Mouse (Mus musculus): ENCODE measurements around the gene Slc50a1. TPM values are rescaled to one million over a fixed set of nuclear protein-coding genes. Genes with fewer than 3 reads are reported as not detected.
A peak's percentile ranks its signal among the peaks of the same experiment; 100 is the strongest.

Gene Slc50a1
- total RNA-seq, 2 experiments from 2014 or later: 17.3 to 21.3 TPM

DNA sequence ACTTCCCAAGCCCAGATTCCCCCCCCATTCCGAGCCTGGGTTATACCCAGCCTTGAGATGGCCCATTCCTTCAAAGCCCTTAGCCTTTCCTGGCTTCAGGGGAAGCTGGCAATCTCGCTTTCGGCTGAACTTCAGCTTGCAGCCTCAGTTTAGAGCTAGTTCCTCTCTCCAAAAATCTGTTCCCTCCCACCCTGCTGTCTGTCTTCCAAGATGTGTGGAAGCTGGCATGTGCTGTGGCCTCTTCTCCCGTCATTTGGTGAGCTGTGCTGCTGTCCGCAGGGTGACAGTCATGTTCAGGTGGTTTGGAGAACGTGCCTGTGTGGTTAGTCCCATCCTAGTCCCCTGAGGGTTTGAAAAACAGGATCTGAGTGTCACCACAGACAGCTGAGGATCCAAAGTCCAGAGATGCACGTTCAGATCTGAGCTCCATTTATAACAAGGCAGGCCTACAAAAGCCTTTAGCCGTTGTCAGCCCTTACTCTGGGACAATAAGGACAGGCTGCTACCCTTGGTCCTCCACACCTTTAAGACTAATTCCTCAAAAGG, 25.4 kb upstream of the Slc50a1 start:
- intact Hi-C loops (cut with DNase I): no loop called here
- no peak for DNase-seq

DNA sequence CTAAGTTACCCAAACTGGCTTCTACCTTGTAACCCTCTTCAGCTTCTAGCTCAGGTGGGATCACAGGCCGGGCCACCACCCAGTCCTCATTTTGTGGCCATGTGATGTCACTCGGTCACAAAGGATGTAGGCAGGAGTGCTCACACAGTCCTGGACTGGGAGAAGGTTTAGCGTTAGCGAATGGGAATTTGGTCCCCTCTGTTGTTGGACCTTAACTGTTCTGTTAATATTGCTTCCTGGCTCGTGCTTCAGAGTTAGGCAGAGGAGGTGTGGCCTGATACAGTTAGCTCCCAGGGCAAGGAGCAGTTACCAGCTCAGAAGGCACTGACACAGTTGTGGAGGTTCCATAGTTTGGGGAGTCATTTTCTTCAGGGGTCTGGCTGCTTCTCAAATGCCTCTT, 23.8 kb upstream of the Slc50a1 start:
- no peak for DNase-seq
- intact Hi-C loops (cut with DNase I): no loop called here

- DNase-seq: no peak
- intact Hi-C loops (cut with DNase I): no loop called here
These were observed 23.0 kb upstream of the Slc50a1 start for GRCm38 (mm10) chr3:89293247-89293918.

DNA sequence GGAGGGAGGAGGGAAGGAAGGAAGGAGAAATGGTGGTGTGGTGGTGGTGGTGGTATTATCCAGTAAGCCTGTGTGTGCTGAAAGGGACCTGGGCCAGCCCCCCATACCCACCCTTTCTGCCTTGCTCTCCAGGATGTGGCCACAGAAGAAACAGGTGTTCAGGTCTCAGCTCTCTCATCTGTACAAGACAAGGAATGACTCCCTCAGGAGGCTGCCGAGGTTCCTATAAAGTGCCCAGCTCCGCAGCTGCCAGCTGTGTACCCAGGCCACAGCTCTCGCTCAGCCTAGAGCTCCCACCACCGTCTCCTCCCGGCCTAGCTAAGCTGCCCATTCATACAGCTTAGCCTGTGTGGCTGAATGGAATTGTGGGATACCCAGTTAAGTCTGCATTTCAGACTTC, 21.9 kb upstream of the Slc50a1 start:
- DNase-seq: no peak
- intact Hi-C loops (cut with DNase I): no loop called here

GRCm38 (mm10) chr3:89291874-89292273, 21.5 kb upstream of the Slc50a1 start:
- intact Hi-C loops (cut with DNase I): no loop called here

DNA sequence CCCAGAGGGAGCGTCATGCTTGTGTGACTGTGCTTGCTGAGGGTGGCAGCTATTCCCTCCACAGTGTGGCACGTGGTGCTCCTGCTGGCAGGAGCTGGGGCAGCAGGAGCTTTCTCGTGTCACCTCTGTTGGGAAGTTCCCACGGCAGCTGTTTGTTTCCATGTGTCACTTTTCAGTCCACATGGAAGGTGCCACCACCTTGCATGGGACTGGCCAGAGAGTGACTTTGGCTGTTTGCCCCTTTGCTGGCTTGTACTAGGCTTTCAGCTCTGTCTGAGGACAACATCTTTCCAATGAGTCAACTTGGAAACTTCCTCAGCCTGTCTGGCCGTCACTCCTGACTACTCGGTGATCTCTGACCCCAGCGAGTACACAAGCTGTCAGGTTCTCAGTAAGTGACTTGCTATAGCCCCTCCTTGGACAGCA, 18.1 kb upstream of the Slc50a1 start:
- DNase-seq: no peak
- intact Hi-C loops (cut with DNase I): no loop called here

More at GRCm38 (mm10) chr3:89291874-89292273, 21.5 kb upstream of the Slc50a1 start:
- DNase-seq: no peak

DNA sequence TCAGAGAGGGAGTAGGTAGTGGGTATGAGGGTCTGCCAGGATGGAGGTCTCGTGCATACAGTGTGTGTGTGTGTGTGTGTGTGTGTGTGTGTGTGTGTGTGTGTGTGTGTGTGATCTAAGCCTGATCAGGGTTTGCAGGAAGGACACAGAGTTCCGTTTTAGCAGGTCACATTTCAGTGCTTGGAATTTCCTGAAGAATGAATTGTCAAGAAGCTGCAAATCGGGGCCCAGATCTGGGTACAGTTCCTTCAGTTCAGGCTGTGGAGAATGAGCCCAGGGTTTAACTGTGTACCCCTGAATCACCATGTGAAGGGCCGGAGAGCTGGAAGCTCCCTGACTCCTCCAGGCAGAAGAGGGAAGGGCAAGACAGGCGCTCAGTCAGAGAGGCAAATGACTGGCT, 16.9 kb upstream of the Slc50a1 start:
- no peak for DNase-seq
- intact Hi-C loops (cut with DNase I): no loop called here

DNA sequence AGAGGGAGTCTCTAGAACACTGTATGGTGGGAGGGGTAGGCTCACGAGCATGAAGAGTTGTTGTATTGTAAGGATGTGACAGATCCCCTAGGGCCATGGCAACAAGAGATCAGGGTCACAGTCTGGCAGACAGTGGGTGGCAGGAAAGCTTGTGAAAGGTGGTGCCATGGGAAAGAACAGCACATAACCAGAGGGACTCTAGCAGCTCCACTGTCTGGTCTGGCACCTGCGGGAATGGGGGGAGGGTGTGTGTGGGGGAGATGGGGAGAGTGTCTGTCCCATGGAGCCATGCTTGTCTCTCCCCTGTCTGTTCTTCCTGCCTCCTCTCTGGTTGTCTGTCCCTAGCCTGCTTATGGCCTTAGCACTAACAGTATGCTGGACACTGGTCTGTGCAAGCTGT, 15.2 kb upstream of the Slc50a1 start:
- DNase-seq: no peak
- intact Hi-C loops (cut with DNase I): no loop called here

DNA sequence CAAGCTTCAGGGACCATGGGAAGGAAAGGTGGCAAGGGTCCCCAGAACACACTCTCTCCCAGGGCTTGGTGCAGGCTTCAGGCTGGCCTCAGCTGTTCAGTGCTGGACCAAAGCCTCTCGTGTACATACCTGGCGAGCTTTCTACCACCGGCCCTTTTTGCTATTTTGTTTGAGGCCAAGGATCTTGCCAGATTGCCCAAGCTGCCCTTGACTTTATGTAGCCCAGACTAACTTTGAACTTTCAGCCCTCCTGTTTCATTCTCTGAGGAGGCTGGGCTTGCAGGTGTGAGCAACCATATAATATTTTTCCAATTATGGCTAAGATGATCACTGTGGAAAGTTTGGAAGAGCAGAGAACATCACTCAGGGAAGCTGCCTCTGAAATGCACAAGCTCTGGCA, 13.9 kb upstream of the Slc50a1 start:
- no peak for DNase-seq
- intact Hi-C loops (cut with DNase I): loop anchor here (5.0 kb wide), 1 partner anchor 37 kb away; the partner anchor contains the start of genes Krtcap2 and Trim46

GRCm38 (mm10) chr3:89282291-89282643, 11.9 kb upstream of the Slc50a1 start:
- intact Hi-C loops (cut with DNase I): loop anchor here (5.0 kb wide), 1 partner anchor 35 kb away; the partner anchor contains the start of genes Krtcap2 and Trim46
- no peak for DNase-seq

GRCm38 (mm10) chr3:89281579-89282290, 11.4 kb upstream of the Slc50a1 start:
- DNase-seq: peak; percentile 86
- intact Hi-C loops (cut with DNase I): loop anchor here (5.0 kb wide), 1 partner anchor 34 kb away; the partner anchor contains the start of genes Krtcap2 and Trim46

DNA sequence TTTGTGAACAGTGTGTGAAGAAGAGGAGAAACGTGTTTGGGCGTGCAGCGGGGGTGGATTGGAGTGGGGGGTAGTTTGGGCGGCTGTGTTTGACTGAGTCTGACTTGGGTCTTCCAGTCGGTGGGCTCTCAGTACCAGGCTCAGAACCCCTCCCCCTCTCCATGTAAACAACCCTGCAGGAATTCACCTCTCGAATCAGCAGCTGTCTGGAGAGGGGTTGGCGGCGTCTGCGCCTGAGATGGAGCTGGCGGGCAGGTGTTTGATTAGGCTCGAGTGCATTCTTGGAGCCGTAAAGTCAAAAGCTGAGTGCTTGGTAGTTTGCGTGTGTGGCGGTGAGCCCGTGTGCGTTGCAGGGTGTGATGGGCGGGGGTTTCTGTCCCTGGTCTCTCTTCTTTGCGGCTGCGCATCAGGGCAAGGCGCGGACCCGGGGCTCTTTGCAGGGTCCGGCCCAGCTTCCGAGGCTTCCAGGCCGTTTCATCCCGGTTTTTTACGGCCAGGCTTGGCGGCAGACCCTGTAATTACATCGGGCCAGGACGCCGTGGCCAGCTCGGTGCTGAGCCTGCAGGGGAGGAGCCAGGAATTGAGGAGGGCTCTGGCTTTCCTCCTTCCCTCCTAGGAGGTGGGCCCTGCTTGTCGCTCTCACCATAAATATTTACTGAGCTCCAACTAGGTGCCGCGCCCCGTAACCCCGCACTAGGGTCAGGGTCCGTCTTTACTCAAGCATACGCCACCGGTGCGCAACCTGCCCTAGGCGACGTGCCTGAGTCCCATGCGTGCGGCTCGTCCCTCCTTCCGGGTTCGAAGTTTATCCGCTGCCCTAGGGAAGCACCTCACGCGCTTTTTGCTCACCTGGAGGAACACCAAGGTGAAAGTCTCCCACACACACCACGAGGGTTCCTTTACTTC, 10.5 kb upstream of the Slc50a1 start, which contains the start of gene Efna1:
TSS of gene Efna1 (minus strand) at position 537 of the 906 bp plus-strand sequence.
- DNase-seq: peak; percentile 55
- intact Hi-C loops (cut with DNase I): loop anchor here (5.0 kb wide), 1 partner anchor 34 kb away; the partner anchor contains the start of genes Krtcap2 and Trim46

GRCm38 (mm10) chr3:89280050-89280605, 9.8 kb upstream of the Slc50a1 start:
- no peak for DNase-seq
- intact Hi-C loops (cut with DNase I): loop anchor here (5.0 kb wide), 1 partner anchor 33 kb away; the partner anchor contains the start of genes Krtcap2 and Trim46

GRCm38 (mm10) chr3:89279153-89279890, 9.0 kb upstream of the Slc50a1 start:
- intact Hi-C loops (cut with DNase I): no loop called here
- DNase-seq: peak; percentile 84

GRCm38 (mm10) chr3:89278643-89279042, 8.3 kb upstream of the Slc50a1 start:
- DNase-seq: no peak
- intact Hi-C loops (cut with DNase I): no loop called here

DNA sequence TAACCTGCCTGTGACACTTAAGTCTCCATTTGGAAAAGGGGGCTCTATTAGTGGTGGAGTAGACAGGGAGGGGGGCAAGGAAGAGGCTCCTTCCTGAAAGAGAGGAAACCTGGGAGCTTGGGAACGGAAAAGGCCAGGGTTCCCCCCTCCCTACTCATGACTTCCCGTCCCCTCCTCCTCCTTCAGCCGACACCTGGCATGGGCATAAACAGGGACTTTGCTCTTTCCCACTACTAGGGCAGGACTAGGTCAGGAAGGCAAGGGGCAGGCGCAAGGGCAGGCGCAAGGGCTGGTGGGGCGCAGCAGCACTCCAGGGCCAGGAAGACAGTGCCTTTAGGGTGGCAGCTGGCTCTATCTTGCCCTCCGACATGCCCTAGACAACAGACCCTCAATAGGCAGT, 7.7 kb upstream of the Slc50a1 start:
- intact Hi-C loops (cut with DNase I): no loop called here
- no peak for DNase-seq

- no peak for DNase-seq
- intact Hi-C loops (cut with DNase I): no loop called here
These were observed 7.1 kb upstream of the Slc50a1 start for GRCm38 (mm10) chr3:89277281-89278021.

DNA sequence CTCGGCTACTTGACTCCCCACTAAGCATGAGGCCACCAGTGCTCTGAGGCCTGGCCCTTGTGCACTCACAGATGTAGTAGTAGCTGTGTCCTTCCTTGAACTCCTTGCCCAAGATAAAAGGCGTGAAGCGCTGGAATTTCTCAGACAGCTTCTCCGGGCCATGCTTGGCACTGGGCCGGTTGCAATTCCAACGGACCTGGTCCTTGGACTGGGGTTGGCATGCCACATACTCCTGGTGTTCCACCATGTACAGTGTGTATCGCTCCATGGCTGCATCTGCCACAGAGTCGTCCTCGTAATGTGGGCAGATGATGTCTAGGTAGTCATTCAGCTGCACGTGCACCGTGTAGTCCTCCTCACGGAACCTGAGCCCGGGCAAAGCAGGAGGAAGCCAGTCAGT, 5.7 kb upstream of the Slc50a1 start:
- DNase-seq: no peak
- intact Hi-C loops (cut with DNase I): no loop called here

DNA sequence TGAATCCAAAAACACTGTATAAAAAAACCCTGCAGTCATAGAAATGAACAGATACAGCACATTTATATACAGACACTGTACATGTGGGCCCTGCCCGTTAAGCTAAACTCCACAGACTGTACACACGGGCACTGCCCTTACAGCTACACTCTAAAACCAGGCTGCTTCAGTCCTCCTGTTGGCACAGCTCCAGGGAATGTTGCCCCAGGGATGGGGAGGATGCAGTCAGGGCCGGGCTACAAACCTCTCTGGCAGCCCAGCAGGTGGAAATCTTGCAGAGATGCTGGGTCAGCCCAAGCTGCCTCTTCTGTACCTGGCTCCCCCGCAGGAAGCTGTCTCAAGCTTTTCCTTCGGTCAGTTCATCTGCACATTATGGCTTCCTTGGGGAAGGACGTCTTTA, 1.4 kb upstream of the Slc50a1 start:
- intact Hi-C loops (cut with DNase I): no loop called here
- DNase-seq: peak; percentile 47

All from left cerebral cortex, postnatal 4 days (tissue).